In genomic region chr10:60686641-60686975, GRCm38 (mm10) we compare ENCODE assay signal across 9 mouse cellular contexts. TPM values are rescaled to one million over a fixed set of nuclear protein-coding genes. Genes with fewer than 3 reads are reported as not detected.
DNase-seq lines count a peak whose midpoint lies in the region; ATAC-seq and TF ChIP-seq lines count a peak whose summit lies in the region.
"Had no signal": no experiment of that assay in that cellular context is flagged by ENCODE, and none has a peak within 500 bp of the region (broad histone marks: within the 10 kb centered on the region; RNA-seq: fewer than 3 reads in every experiment).

No protein-coding gene starts in this region.

- peak overlapping the region; percentile 69; the same call in 1 of the 2 replicates for H3K9ac ChIP-seq in embryonic facial prominence, embryonic 14.5 days (ENCODE audit: low read depth, low read length)
- peak overlapping the region; percentile 74 for H3K9ac ChIP-seq in hindbrain, embryonic 13.5 days
- no peak overlapping the region for H3K9ac ChIP-seq in midbrain, postnatal 0 days (replicated peaks; ENCODE audit: low read length, poor library complexity, severe bottlenecking)

- peaks cover 8% of the 10 kb centered on the region; the same call in 1 of the 2 replicates for H3K4me1 ChIP-seq in embryonic facial prominence, embryonic 14.5 days (ENCODE audit: control insufficient read depth, insufficient read depth, low read length)
- H3K4me1 ChIP-seq in hindbrain, embryonic 13.5 days (replicated peaks), result peaks cover 24% of the 10 kb centered on the region
- peaks cover 10% of the 10 kb centered on the region; the same call in 1 of the 2 replicates for H3K4me1 ChIP-seq in midbrain, postnatal 0 days (ENCODE audit: insufficient read depth, low read length)

- H3K4me3 ChIP-seq in left cerebral cortex, adult 2 months, result peak overlapping the region; percentile 75
- peak overlapping the region; percentile 66 for H3K4me3 ChIP-seq in embryonic facial prominence, embryonic 14.5 days (ENCODE audit: low read depth, low read length)
- peak overlapping the region; percentile 59 for H3K4me3 ChIP-seq in hindbrain, embryonic 13.5 days
- peak overlapping the region; percentile 64 for H3K4me3 ChIP-seq in midbrain, postnatal 0 days (ENCODE audit: low read depth, low read length)

- no peaks in the 10 kb centered on the region for H3K9me3 ChIP-seq in embryonic facial prominence, embryonic 14.5 days (ENCODE audit: control insufficient read depth, low read length)
- no peaks in the 10 kb centered on the region for H3K9me3 ChIP-seq in hindbrain, embryonic 13.5 days
- H3K9me3 ChIP-seq in midbrain, postnatal 0 days (ENCODE audit: low read length), result no peaks in the 10 kb centered on the region

- no peaks in the 10 kb centered on the region for H3K36me3 ChIP-seq in embryonic facial prominence, embryonic 14.5 days (ENCODE audit: control insufficient read depth, insufficient read depth, low read length)
- H3K36me3 ChIP-seq in hindbrain, embryonic 13.5 days, result no peaks in the 10 kb centered on the region
- H3K36me3 ChIP-seq in midbrain, postnatal 0 days (ENCODE audit: insufficient read depth, low read length), result no peaks in the 10 kb centered on the region

- ATAC-seq in embryonic facial prominence, embryonic 14.5 days (ENCODE audit: low read depth), result no peak
- no peak for ATAC-seq in hindbrain, embryonic 13.5 days (ENCODE audit: low FRiP score)
- no peak for ATAC-seq in midbrain, postnatal 0 days (ENCODE audit: low FRiP score)
- no peak for ATAC-seq in cerebellum, adult (ENCODE audit: insufficient number of reproducible peaks, low FRiP score, low TSS enrichment)

- 2% methylated on average over 17 of the region's 37 CpGs for WGBS in embryonic facial prominence, embryonic 14.5 days
- under 1% methylated on average over 37 of the region's 37 CpGs for WGBS in hindbrain, embryonic 13.5 days
- WGBS in midbrain, postnatal 0 days, result under 1% methylated on average over 36 of the region's 37 CpGs

- no peak overlapping the region for H3K27ac ChIP-seq in left cerebral cortex, adult 2 months
- no peak overlapping the region for H3K27ac ChIP-seq in embryonic facial prominence, embryonic 14.5 days (replicated peaks; ENCODE audit: low read depth, low read length)
- H3K27ac ChIP-seq in hindbrain, embryonic 13.5 days, result no peak overlapping the region
- no peak overlapping the region for H3K27ac ChIP-seq in midbrain, postnatal 0 days (ENCODE audit: low read depth, low read length)
- H3K27ac ChIP-seq: macrophage had no signal

- peaks cover 71% of the 10 kb centered on the region for H3K27me3 ChIP-seq in embryonic facial prominence, embryonic 14.5 days (replicated peaks; ENCODE audit: control insufficient read depth, insufficient read depth, low read length)
- peaks cover 80% of the 10 kb centered on the region for H3K27me3 ChIP-seq in hindbrain, embryonic 13.5 days
- peaks cover 64% of the 10 kb centered on the region for H3K27me3 ChIP-seq in midbrain, postnatal 0 days (ENCODE audit: insufficient read depth, low read length)

- intact Hi-C loops in left cerebral cortex, adult 2 months (cut with DNase I), result loop anchor here (2.0 to 5.0 kb wide), 2 partner anchors 79 to 270 kb away; no protein-coding TSS in a partner anchor

- no peak for TF ChIP-seq CTCF in left cerebral cortex, adult 2 months (IDR thresholded peaks at IDR 0.05)
- no peak for TF ChIP-seq CTCF in midbrain, postnatal 0 days (IDR thresholded peaks at IDR 0.05)

- peak in 1 of 2 experiments; percentile 18 for DNase-seq in left cerebral cortex, adult 2 months (ENCODE audit: extremely low spot score in 1 of 2, low spot score in 2 of 2)
- DNase-seq in left cerebral cortex, adult 18-20 months (ENCODE audit: low spot score in 2 of 2), result no peak
- no peak for DNase-seq in embryonic facial prominence, embryonic 14.5 days (ENCODE audit: low spot score)
- no peak for DNase-seq in midbrain, postnatal 0 days (ENCODE audit: low spot score)
- no peak for DNase-seq in cerebellum, adult 11 months
- DNase-seq in layer of hippocampus, adult 18-20 months (ENCODE audit: low spot score in 2 of 2), result no peak

- H3K4me2 ChIP-seq in embryonic facial prominence, embryonic 14.5 days (ENCODE audit: low read depth, low read length), result peak overlapping the region; percentile 100
- peak overlapping the region; percentile 99 for H3K4me2 ChIP-seq in hindbrain, embryonic 13.5 days
- peak overlapping the region; percentile 97 for H3K4me2 ChIP-seq in midbrain, postnatal 0 days (ENCODE audit: low read depth, low read length, poor library complexity, severe bottlenecking)

RNA-seq across cellular contexts. Expression of gene Cdh23, which starts 9.7 kb away (rescaled TPM):
- total RNA-seq in left cerebral cortex, adult 2 months (2021), result 1 to 10 TPM; 1.2 to 2.2 TPM
- total RNA-seq in left cerebral cortex, adult 18-20 months (2021), result 1 to 10 TPM; 2.1 to 2.2 TPM
- polyA plus RNA-seq in embryonic facial prominence, embryonic 14.5 days (2014; fragmentation: Nextera tagmentation; extraction: Ambion mirVana), result 1.0 and 1.2 TPM in 2 replicates
- 2.0 TPM in 2 replicates for polyA plus RNA-seq in hindbrain, embryonic 13.5 days (2015; fragmentation: Nextera tagmentation; extraction: Ambion mirVana)
- 20.8 and 24.7 TPM in 2 replicates for total RNA-seq in midbrain, postnatal 0 days (2014; rRNA removed)
- polyA plus RNA-seq in midbrain, postnatal 0 days (2015; fragmentation: Nextera tagmentation; extraction: Ambion mirVana), result 4.4 and 4.8 TPM in 2 replicates
- total RNA-seq in layer of hippocampus, adult 18-20 months (2021), result 1 to 10 TPM; 5.8 to 5.9 TPM
